Mouse (Mus musculus) cerebellum, adult 9-10 months (tissue): Measurements from ENCODE around the gene Ttbk2.

Experiments
- DNase-seq: peaks from one replicate; pipeline ENCODE4 v3.0.0; 2022

The Ttbk2 gene

GRCm38 (mm10) chr2:120850424-120851082 lies at the start of gene Ttbk2:
Gene Ttbk2 (minus strand): TSS chr2:120850604.
- peak; percentile 99 for DNase-seq

GRCm38 (mm10) chr2:120896361-120896760 lies 46.0 kb upstream of the Ttbk2 start:
- no peak for DNase-seq

DNA sequence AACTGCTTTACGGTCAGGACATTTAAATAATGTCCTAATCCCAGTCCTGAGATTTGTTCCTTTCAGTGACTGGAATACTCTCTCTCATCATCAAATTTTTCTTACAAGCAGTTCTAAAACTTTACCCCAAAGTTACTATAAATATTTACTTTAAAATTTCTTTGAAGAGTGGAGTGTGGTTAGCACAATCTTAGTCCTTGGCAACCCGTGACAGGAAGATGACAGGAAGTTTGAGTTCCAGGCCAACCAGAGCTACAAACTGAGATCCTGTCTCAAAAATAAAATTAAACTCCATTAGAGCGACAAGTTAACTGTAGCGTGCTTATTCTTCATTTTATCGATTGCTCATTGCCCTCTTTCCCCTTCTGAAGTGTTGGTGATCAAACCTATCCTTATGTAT lies 37.2 kb upstream of the Ttbk2 start:
- DNase-seq: no peak

GRCm38 (mm10) chr2:120873192-120873591 lies 22.8 kb upstream of the Ttbk2 start:
- no peak for DNase-seq

- DNase-seq: no peak
These were observed 21.3 kb upstream of the Ttbk2 start for GRCm38 (mm10) chr2:120871447-120872336.

- no peak for DNase-seq
These were observed 16.9 kb upstream of the Ttbk2 start for GRCm38 (mm10) chr2:120867336-120867735.

GRCm38 (mm10) chr2:120866561-120866960 lies 16.2 kb upstream of the Ttbk2 start:
- DNase-seq: no peak

- no peak for DNase-seq
These were observed 13.0 kb upstream of the Ttbk2 start for GRCm38 (mm10) chr2:120863389-120863788.

GRCm38 (mm10) chr2:120860699-120861098 lies 10.3 kb upstream of the Ttbk2 start:
- no peak for DNase-seq

GRCm38 (mm10) chr2:120858131-120858530 lies 7.7 kb upstream of the Ttbk2 start:
- DNase-seq: no peak

- no peak for DNase-seq
These were observed 2.7 kb upstream of the Ttbk2 start for GRCm38 (mm10) chr2:120853151-120853550.

DNA sequence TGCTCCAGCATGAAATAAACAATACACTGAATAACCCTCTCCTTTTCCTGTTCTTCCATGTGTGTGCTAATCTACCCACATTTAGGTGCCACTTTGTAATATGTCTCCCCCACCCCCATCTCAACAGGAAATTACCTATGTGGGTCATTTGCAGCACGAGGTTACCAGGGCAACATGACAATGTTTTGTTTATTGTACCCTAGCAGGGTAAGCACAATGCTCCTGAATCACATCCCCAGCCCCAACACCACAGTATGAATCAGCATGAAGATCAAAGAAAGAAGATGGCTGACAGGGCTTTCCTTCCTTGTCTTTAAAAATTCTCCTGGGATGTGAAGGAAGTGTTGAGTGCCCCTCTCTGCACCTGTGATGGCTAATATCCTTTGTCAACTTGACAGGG lies 2.2 kb upstream of the Ttbk2 start:
- no peak for DNase-seq

- DNase-seq: peak; percentile 73
These were observed 668 bp downstream of the Ttbk2 start, which contains the start of gene Cdan1 for GRCm38 (mm10) chr2:120849449-120850423. Gene Cdan1 (minus strand): TSS chr2:120850128.

GRCm38 (mm10) chr2:120845280-120845679 lies 5.1 kb downstream of the Ttbk2 start:
- DNase-seq: no peak

DNA sequence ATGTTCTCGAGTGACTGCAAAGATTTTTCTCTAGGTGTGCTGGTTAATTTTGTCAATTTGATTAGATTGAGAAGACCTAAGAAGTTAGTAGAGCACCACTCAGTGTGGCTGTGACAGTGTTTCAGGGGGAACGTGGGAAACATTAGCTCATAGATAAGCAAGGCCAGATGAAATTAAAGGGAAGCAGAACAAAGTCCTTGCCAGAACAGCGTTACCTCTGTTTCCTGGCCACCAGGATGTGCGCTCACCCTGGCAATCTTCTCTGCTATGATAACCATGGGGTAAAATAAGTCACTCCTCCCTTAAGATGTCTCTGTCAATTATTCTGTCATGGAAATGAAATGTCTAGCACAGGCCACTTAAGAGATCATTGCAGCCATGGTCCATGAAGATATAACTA lies 6.4 kb downstream of the Ttbk2 start:
- no peak for DNase-seq

DNA sequence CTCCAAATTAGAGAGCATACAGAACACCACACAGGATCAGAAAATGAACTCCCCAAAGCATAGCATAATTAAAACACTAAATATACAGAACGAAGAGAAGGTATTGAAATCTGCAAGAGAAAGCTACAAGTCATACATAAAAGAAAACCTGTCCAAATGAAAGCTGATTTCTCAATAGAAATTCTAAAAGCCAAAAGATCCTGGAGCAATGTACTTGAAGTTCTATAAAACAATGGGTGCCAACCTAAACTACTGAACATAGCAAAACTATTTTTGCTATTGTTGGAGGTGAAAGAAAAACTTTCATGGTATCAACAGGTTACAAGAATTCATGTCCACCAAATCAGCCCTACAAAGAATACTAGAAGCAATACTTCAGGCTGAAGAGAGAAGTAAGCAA lies 9.2 kb downstream of the Ttbk2 start:
- DNase-seq: no peak

GRCm38 (mm10) chr2:120835167-120835566 lies 15.2 kb downstream of the Ttbk2 start:
- DNase-seq: no peak

DNA sequence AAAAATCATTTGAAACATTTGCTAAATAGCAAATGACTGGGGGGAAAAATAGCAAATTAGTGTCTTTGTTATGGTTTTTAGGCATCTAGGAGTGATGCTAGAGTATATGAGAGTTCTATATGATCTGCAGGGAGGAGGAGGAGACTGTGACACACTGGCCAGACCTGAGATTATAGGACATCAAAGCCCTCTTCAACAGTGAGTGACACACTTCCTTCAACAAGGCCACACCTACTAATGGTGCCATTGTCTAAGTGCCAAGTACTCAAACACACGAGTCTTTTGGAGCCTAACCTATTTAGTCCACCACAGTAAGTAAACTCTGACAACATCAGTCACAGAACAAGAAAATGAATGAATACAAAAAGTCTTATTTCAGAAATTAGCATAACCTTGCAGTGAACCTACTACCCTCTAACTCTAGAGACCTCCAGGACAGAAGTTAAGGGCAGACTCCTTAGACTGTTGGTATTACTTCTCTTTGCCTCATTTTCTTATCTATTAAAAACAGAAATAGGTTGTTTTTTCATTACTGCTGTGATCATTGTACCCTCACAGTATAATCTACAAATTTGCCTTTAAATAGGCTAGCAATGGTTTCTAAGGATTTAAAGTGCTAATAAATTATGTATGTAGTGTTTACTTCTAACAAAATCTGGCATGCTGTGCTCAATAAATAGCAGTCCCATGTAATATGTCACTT lies 23.3 kb downstream of the Ttbk2 start:
- no peak for DNase-seq

DNA sequence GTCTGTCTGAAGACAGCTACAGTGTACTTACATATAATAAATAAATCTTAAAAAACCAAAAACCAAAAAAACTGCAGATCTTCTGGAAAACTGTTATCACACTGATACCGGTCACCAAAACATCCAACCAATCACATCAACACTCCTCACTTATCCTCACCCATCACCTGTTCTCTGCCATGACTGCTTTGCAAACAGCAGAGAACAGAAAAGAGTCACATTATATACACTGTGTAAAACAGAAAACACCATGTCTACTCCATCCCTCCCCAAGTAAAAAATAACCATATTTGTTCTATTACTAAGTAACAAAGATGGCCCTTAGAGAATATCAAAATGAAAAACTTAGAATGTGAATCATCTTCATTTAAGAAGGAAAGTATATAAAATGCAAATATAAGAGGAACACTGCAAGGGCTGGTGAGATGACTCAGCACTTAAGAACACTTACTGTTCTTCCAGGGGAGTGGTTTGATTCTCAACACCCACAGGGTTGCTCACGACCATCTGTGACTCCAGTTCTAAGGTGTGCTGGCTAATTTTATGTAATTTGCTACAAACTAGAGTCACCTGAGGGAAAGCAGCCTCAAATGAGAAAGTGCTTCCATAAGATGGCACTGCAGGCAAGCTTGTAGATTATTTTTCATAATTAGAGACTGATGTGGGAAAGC lies 80.0 kb downstream of the Ttbk2 start:
- no peak for DNase-seq

- no peak for DNase-seq
These were observed 88.5 kb downstream of the Ttbk2 start for GRCm38 (mm10) chr2:120761922-120762321.

- no peak for DNase-seq
These were observed 102.4 kb downstream of the Ttbk2 start for GRCm38 (mm10) chr2:120748041-120748440.

GRCm38 (mm10) chr2:120745496-120745895 lies 104.9 kb downstream of the Ttbk2 start:
- peak; percentile 57 for DNase-seq
